Mouse (Mus musculus): ENCODE measurements around the gene Cacna2d3.

The Cacna2d3 gene

GRCm38 (mm10) chr14:29721488-29722385 is at the start of gene Cacna2d3:
Cacna2d3 (minus strand) TSS chr14:29721864.
- no peak for DNase-seq (ENCODE audit: low read depth, low spot score)

GRCm38 (mm10) chr14:29769486-29769885 is 47.8 kb upstream of the Cacna2d3 start:
- DNase-seq (ENCODE audit: low read depth, low spot score): no peak

- DNase-seq (ENCODE audit: low read depth, low spot score): no peak
Observed at GRCm38 (mm10) chr14:29752876-29753275, 31.2 kb upstream of the Cacna2d3 start.

GRCm38 (mm10) chr14:29738751-29739150 is 17.1 kb upstream of the Cacna2d3 start:
- DNase-seq (ENCODE audit: low read depth, low spot score): no peak

GRCm38 (mm10) chr14:29730256-29730655 is 8.6 kb upstream of the Cacna2d3 start:
- no peak for DNase-seq (ENCODE audit: low read depth, low spot score)

- no peak for DNase-seq (ENCODE audit: low read depth, low spot score)
Observed at GRCm38 (mm10) chr14:29729009-29729408, 7.3 kb upstream of the Cacna2d3 start.

GRCm38 (mm10) chr14:29727596-29727995 is 5.9 kb upstream of the Cacna2d3 start:
- no peak for DNase-seq (ENCODE audit: low read depth, low spot score)

GRCm38 (mm10) chr14:29723267-29723666 is 1.6 kb upstream of the Cacna2d3 start:
- DNase-seq (ENCODE audit: low read depth, low spot score): no peak

GRCm38 (mm10) chr14:29722386-29723221 is 940 bp upstream of the Cacna2d3 start:
- no peak for DNase-seq (ENCODE audit: low read depth, low spot score)

GRCm38 (mm10) chr14:29721131-29721487 is 555 bp downstream of the Cacna2d3 start:
- no peak for DNase-seq (ENCODE audit: low read depth, low spot score)

GRCm38 (mm10) chr14:29720334-29720911 is 1.2 kb downstream of the Cacna2d3 start:
- no peak for DNase-seq (ENCODE audit: low read depth, low spot score)

- no peak for DNase-seq (ENCODE audit: low read depth, low spot score)
Observed at GRCm38 (mm10) chr14:29712621-29713020, 9.0 kb downstream of the Cacna2d3 start.

GRCm38 (mm10) chr14:29707561-29708335 is 13.9 kb downstream of the Cacna2d3 start:
- DNase-seq (ENCODE audit: low read depth, low spot score): no peak

- DNase-seq (ENCODE audit: low read depth, low spot score): no peak
Observed at GRCm38 (mm10) chr14:29702762-29703161, 18.9 kb downstream of the Cacna2d3 start.

GRCm38 (mm10) chr14:29696131-29696530 is 25.5 kb downstream of the Cacna2d3 start:
- peak; percentile 33 for DNase-seq (ENCODE audit: low read depth, low spot score)

- DNase-seq (ENCODE audit: low read depth, low spot score): no peak
Observed at GRCm38 (mm10) chr14:29672436-29673050, 49.1 kb downstream of the Cacna2d3 start.

GRCm38 (mm10) chr14:29669826-29670225 is 51.8 kb downstream of the Cacna2d3 start:
- DNase-seq (ENCODE audit: low read depth, low spot score): no peak

GRCm38 (mm10) chr14:29657006-29657405 is 64.7 kb downstream of the Cacna2d3 start:
- peak; percentile 86 for DNase-seq (ENCODE audit: low read depth, low spot score)

- DNase-seq (ENCODE audit: low read depth, low spot score): no peak
Observed at GRCm38 (mm10) chr14:29650591-29650990, 71.1 kb downstream of the Cacna2d3 start.

GRCm38 (mm10) chr14:29648721-29649120 is 72.9 kb downstream of the Cacna2d3 start:
- DNase-seq (ENCODE audit: low read depth, low spot score): no peak

- DNase-seq (ENCODE audit: low read depth, low spot score): no peak
Observed at GRCm38 (mm10) chr14:29645421-29645820, 76.2 kb downstream of the Cacna2d3 start.

Data from forelimb bud, embryonic 11.5 days (tissue).